Mouse (Mus musculus) left cerebral cortex, postnatal 4 days (tissue): Measurements from ENCODE around the gene Proca1. TPM values are rescaled to one million over a fixed set of nuclear protein-coding genes. Genes with fewer than 3 reads are reported as not detected.
A peak's percentile ranks its signal among the peaks of the same experiment; 100 is the strongest.

ENCODE experiments used
- DNase-seq: peaks from one replicate; pipeline ENCODE4 v3.0.0-alpha.2; 2022
- intact Hi-C: fragments of 180-260 bp; cut with DNase I; formaldehyde crosslinking; loops from one replicate; pipeline ENCODE4 v1.15.1; 2025
- total RNA-seq, 2 experiments: library from RNA; stranded (reverse); gene quantifications; 2 replicates each; pipeline ENCODE4 v1.2.3; 2021

Gene Proca1
- total RNA-seq, 2 experiments from 2014 or later, result 3.3 to 4.2 TPM

DNA sequence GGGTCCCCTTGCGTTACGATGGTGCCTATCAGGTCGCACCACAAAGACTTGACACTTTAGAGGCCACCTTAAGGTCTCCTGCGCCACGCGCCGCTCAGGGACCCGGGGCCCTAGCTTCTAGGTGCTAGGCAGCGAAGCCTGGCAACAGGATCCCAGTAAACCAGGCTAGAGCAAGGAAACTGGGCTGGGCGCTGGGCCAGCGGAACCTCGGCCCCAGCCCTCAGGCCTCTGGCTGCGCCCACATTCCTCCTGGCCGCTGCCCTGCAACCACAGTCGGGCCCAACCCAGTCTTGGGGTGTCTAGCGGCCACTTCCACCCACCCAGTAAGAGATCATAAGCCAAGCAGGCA lies 27.5 kb upstream of the Proca1 start:
- intact Hi-C loops, result no loop called here
- peak; percentile 57 for DNase-seq

DNA sequence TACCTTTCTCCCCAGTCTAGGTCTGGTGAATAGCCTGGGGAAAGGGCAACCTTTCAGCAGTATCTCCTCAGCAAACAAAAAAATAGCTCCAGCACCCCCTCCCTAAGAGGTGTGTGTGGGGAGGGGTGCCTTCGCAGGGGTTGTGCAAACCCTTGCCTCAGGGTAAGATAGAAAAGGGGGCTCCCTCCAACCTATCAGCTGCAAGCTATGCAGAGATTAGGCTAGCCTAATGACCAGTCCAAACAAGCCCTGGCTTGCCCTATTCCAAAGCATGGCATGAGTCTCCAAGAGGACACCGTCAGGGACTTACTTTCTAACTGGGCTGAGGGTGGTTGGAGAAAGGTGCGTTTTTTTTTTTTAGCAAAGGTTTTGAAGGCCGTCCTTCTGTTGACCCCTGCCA lies 27.0 kb upstream of the Proca1 start:
- DNase-seq, result no peak
- intact Hi-C loops, result no loop called here

DNA sequence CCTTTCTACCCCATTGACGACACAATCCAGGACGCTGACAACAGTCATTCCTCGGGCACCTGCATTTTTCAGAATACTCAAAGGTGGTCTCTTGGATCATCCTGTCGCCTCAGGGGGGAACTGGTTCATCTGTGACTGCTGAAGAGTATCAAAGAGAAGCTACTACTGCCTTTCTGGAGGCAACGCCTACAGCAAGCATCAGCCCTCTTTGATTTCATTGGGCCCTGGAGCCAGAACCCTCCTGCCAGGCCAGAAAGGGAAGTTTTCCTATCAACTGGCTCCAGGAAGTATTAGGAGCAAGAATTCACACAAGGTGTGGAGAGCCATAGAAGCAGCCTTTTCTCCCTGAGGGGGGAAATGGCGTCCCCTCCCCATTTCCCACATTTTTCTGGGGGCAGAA lies 26.6 kb upstream of the Proca1 start:
- intact Hi-C loops, result no loop called here
- no peak for DNase-seq

DNA sequence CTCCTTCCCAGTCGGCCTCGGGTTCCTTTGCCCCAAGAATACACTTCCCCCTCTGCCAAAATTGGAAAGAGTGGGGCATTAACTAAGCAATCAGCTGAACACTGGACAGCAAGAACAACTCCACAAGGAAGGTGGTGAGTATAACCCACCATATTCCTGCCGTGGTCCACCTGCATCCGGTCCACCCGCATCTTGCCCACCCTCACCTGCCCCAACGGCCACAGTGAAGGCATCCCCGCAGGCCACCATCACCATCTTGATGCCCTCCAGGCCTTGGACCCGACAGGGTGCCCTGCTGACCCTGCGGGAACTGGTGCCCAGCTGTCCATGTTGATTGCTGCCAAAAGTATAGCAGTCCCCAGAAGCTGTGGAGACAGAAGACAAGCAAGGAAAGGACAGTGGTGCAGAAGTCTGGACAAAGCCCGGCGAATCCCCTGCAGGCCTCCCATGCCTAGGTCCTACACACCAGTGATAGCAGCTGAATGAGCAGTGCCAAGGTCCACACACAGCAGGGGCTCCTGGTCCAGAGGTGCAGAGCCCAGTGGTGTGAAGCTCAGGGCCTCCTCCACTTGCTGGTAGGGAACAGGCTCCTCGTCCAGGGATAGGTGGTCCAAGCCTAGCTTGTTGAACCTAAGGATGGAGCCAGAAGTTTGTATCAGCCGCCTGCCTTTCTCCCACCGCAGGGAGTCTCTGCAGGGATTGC lies 25.8 kb upstream of the Proca1 start:
- DNase-seq, result no peak

DNA sequence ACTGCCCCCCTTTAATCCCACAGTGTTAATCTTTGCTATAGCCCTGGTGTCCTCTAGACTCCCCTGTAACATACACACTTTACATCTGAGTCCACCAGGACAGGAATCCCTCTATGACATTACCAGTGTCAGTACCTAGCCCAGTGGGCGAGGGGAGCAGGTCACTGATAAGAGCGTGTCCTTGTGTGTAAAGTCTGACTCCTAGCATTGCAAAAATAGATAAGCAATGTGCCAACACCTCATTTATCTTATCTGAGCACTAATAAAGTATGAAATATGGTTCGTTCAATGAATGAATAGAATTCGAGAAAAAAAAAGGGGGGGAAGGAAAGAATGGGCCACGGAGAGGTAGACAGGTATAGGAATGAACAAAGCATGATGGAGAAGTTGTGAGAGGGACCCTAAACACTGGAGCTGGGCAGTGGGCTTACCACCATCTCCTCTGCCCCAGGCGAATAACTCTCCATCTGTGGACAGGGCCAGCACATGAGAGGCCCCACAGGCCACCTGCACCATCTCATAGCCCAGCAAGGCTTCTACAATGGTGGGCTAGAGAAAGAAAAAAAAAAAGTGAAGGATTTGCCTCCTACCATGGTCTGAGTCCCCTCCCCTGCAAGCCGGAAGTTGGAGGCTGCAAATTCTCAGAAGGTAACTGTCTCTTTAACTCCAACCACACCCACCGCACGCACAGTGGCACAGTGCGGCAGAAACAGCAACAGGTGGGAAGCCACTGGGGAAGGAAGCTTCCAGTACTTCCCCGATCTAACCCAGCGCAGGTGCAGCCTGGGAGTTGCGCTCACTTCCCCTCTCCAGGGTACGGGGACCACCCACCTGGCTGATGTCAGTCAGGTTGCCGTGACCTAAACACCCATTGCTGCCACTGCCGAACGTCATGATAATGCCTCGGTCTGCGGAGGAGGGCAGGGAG lies 24.4 kb upstream of the Proca1 start:
- intact Hi-C loops, result no loop called here
- DNase-seq, result no peak

More for the DNA sequence above, 25.8 kb upstream of the Proca1 start:
- intact Hi-C loops, result no loop called here

DNA sequence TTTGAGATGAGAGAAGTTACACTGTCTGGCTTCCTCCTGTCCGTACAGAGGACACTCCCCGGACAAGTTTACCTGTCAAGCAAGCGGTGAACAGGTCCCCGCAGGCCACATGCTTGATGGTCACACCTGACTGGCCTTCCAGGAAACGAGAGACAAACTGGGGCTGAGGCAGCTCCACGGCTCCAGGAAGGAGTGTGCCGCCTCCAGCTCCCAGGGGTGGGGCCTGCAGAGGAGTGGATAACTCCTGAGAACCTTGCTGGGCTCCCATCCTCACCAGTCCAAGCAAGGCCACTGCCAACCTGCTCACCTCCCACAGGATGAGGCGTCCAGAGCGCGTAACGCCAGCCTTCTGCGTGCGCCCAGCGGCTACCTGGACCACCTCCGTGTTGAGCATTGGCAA lies 22.9 kb upstream of the Proca1 start:
- intact Hi-C loops, result no loop called here

DNA sequence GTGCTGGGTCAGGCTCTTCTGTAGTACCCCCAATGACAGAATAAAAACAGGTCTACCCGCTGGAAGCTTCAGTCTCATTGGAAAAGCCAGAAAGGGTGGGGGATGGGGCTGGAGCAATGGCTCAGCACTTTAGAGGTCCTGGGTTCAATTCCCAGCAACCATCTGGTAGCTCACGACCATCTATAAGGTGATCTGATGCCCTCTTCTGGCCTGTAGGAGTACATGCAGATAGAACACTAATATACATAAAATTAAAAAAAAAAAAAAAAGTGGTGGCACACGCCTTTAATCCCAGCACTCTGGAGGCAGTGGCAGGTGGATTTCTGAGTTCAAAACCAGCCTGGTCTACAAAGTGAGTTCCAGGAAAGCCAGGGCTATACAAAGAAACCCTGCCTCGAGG lies 21.9 kb upstream of the Proca1 start:
- intact Hi-C loops, result no loop called here
- DNase-seq, result no peak

More for the DNA sequence above, 22.9 kb upstream of the Proca1 start:
- no peak for DNase-seq

DNA sequence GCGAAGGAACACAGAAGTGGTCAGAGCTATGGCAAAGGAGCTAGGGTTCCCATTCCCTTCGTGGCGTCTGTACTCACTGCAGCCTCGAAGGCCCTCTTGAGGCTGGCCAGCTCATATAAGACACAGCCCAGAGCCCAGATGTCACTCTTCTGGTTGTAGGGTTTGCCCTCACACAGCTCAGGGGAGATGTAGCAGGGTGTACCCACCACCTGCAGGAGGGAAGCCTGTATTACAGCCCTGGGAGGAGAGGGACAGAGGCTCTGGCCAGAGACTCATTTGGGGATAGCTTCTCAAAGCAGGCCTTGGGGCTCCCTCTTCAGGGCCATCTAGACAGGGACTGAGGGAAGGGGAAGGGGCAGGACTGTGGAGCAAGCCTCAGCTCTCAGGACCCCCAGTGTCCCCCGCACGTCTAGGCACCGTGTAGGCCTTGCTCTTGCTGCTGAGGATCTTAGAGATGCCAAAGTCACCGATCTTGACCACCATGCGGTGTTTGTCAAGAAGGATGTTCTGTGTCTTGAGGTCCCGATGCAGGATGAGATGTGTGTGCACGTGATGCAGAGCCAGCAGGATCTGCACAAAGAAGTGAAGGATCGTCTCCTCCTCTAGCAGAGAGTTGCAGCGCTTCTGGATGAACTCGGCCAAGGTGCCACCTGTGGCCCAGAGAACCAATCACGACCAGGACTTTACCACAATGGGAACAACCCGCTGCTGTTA lies 21.0 kb upstream of the Proca1 start:
- intact Hi-C loops, result no loop called here

DNA sequence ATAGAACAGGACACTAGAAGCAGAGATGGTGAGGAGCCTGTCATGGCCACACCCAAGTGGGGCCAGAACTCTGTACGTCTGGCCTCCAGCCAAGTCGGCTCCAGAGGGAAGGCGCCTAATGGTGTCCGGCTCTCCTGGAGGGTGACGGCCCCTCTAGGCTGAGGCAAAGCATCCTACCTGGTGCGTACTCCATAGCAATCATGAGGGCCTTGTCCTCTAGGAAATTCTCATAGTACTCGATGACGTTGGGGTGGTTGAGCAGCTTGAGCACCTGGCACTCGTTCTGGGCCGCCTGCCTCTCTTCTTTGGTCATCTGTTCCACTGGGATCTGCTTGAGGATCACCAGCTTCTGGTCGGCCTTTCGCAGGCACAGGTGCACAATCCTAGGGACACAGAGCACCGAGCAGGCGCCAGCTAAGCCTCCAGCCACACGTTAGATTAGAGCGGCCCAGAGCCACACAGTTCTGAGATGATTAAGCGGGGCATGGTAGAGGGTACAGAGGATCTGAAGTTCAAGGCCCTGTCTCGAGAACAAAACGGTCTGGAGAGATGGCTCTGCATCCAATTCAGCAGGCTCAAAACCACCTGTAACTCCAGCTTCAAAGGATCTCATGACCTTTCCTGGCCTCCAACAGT lies 20.3 kb upstream of the Proca1 start:
- intact Hi-C loops, result no loop called here
- DNase-seq, result no peak

More for the DNA sequence above, 21.0 kb upstream of the Proca1 start:
- DNase-seq, result no peak

DNA sequence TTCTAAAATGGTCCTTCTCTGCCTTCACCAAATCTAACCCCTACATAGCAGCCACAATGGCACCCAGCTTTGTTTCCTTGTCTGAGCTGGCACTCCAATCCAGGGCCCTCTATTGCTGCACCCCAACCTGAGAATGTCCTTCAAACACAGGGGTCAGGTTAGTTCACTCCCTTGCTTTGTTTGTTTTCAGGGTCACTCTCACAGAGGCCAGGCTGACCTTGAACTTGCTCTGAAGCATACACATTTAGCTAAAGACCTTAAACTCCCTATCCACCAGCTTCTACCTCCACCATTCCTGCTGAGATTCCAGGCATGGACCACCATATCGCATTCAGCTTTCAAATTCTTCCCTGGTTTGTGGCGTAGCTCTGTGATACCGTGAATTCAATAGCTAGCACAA lies 18.7 kb upstream of the Proca1 start:
- DNase-seq, result no peak
- intact Hi-C loops, result no loop called here

DNA sequence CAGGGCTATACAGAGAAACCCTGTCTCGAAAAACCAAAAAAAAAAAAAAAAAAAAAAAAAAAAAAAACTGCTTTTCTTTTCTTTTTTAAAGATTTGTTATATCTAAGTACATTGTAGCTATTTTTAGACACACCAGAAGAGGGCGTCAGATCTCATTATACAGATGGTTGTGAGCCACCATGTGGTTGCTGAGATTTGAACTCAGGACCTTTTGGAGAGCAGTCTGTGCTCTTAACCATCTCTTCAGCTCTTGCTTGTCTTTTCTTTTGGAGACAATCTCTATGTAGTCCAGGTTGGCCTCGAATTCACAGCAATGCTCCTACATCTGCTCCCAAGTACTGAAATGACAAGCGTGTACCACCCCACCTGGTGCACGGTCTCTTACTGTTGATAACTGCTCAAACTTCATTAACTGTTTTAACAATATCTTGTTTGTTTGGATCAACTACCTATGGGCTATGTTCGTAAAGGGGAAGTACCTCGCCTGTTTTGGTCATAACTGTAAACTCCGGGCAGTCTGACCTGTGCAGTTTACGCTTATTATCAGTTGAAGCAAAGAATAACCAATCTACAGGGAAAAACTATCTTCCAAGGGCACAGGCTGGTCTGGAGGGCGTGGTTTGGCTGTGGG lies 17.3 kb upstream of the Proca1 start:
- intact Hi-C loops, result loop anchor here (5.0 kb wide), 1 partner anchor 139 kb away; the partner anchor contains the start of gene Flot2
- DNase-seq, result no peak

DNA sequence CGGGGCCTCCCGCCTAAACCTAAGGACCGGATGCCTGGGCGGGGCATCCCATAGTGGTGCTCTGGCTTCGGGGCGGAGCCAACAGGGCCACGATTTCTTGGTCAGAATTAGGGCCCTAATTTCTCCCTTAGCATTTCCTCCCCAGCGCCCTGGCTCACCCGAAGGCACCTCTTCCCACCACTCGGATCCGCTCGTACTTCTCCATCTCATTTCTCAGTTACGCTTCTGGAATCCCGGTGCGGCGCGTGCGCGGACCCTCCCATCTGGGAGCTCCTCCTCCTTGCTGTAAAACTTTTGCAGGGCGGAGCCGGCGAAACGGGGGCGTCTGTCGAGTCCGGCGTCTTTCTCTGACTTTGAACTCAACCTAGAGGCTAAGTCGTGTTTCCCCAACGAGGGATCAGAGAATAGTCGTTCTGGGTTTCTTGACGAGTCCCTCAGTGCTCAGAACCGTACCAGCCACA lies 16.8 kb upstream of the Proca1 start, which contains the start of the genes Nek8 and Tlcd1:
TSS of gene Nek8 (minus strand) at position 274 of the 461 bp plus-strand sequence.
TSS of gene Tlcd1 (plus strand) at position 310 of the 461 bp plus-strand sequence.
- DNase-seq, result peak; percentile 87
- intact Hi-C loops, result loop anchor here (5.0 kb wide), 1 partner anchor 139 kb away; the partner anchor contains the start of gene Flot2

DNA sequence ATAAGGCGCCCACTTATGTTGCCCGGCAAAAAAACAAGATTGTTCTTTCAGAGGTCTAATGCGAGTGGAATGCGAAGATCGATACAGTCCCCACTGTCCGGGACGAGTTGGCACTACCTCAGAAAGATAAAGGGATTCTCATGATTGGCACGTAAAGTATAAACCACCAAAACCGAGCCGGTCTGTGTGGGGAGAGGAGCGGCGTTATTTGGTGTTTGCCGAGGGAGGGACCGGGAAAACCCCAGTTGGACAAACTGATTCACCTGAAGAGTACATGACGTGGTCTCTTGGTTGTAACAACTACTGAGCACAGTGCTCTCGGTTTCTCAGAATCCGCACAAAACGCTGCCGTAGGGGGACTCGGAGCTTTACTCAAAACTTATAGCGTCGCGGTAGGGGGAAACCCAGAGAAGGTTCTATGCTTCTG lies 16.3 kb upstream of the Proca1 start:
- intact Hi-C loops, result loop anchor here (5.0 kb wide), 1 partner anchor 140 kb away; the partner anchor contains the start of gene Flot2
- DNase-seq, result no peak

DNA sequence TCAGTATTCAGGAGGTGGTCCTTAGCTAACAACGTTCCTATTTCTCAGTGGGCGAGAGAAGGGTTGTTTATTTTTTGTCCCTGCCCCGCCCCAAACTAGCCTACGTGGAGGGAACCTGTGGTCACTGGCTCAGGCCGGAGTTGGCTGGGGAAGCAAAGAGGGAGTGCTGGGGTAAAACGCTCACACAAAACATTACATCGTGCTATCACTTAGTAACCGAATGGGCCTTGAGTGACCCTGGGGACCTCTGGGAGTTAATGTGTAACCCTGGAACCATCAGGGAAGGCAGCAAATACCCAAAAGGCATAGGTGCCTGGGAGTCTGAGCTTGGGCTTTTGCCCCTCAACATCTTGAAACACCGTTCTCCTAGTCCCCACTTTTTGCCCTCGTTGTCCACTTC lies 15.8 kb upstream of the Proca1 start:
- intact Hi-C loops, result loop anchor here (5.0 kb wide), 1 partner anchor 140 kb away; the partner anchor contains the start of gene Flot2
- DNase-seq, result no peak

DNA sequence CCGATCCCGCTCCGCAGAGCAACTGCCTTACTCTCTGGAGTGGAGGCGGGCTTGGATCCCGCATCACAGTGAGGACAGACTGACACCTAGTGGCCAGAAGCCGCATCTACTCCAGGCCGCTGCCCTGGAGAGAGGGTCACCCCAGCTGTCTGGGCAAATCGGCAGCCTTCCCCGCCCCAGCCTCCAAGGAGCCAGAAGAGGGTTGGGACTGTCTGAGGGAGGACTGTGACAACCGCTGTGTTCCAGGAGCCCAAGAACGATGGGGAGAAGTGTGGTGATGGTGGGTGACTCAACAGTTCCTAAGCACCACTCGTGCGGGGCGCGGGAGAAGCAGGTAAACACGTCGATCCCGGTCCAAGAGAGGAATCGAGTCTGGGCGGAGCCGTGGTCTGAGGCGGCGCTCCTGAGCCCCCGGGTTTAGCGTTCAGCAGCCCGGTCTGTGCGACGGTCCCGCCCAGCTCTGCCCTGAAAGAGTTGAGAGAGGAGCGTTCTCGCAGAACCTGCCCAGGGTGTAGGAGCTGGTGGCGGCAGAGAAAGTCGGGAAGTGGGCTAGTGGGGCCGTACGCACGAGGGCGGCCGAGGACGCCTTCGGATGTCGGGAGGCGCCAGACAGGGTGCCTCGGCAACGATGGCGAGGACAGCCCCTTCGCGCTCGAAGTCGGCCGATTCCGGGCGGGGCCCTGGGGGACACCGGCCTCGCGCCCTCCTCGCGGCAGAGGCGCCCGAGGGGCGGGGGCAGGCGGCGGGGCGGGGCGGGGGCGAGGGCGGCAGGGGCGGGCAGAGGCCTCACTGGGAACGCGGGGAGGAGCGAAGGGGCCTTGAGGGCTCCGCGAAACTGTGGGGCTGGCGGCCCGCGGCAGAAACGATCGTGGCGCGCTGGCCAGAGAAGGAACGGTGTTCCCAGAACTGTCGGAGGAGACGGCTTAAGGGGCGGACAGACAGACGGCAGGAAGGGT lies 15.0 kb upstream of the Proca1 start:
- intact Hi-C loops, result loop anchor here (5.0 kb wide), 1 partner anchor 141 kb away; the partner anchor contains the start of gene Flot2
- peak; percentile 96 for DNase-seq

DNA sequence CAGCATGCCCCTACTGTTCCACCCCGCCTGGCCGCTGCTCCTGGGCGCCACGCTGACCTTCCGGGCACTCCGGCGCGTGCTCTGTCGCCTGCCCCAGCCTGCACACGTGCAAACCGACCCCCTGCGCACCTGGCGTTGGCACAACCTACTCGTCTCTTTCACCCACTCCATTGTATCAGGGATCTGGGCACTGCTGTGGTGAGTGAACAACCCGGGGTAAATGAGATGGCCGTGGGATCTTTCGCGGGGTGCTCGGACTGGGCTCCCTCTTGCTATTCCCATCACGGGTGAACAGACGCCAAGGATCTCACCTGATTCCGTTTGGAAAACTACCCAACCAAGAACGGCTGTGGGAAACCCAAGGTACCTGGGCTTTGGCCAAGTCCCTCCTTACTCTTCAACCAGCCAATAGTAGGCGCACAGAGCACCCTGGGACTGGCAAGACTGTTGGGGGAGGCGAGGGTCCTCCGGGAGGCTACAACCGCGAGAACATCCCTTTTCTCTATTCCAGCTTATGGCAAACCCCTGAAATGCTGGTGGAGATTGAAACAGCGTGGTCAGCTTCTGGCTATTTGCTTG lies 14.2 kb upstream of the Proca1 start:
- intact Hi-C loops, result loop anchor here (5.0 kb wide), 1 partner anchor 142 kb away; the partner anchor contains the start of gene Flot2
- peak; percentile 80 for DNase-seq

DNA sequence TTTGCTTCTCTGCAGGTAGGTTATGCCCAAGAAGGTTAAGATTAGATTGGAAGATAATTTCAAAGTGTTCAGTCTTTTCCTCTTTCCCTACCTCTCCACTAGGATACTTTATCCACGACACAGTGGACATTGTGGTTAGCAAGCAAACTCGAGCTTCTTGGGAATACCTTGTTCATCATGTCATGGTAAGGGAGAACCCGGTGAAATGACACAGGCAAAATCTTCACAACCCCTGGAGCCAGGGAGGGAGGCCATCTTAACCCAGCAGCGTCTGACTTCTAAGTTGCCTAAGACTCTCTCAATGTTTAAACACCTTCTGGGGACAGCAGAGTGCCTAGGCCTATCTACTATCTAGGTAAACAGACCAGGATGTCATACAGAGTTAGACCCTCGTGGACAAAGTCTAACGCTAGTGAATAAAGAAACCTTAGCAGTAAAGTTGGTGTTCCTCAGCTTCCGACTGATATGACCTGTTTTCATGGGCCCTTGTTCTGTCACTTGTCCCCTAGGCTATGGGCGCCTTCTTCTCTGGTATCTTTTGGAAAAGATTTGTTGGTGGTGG lies 13.7 kb upstream of the Proca1 start:
- DNase-seq, result no peak
- intact Hi-C loops, result loop anchor here (5.0 kb wide), 1 partner anchor 142 kb away; the partner anchor contains the start of gene Flot2
